Mouse (Mus musculus) liver, embryonic 14.5 days (tissue): ENCODE data around the gene Cd93.

Source experiments
- CTCF ChIP-seq: IDR thresholded peaks from 2 replicates; pipeline ENCODE4 v1.5.1; 2016; ENCODE audit warnings: antibody characterized with exemption, low read depth, control low read depth
- EP300 ChIP-seq: IDR thresholded peaks from 2 replicates; pipeline ENCODE4 v1.6.1; 2016; ENCODE audit warnings: antibody characterized with exemption, low read depth

GRCm38 (mm10) chr2:148427553-148427952 lies 15.8 kb downstream of the Cd93 start:
- TF ChIP-seq EP300: no peak
- TF ChIP-seq CTCF: no peak
